Mouse (Mus musculus) gastrocnemius, adult 8-10 months (tissue): ENCODE results near the gene Gm904. TPM values are rescaled to one million over a fixed set of nuclear protein-coding genes. Genes with fewer than 3 reads are reported as not detected.
"Not testable (repeated sequence)": the region's sequence is repeated elsewhere in the genome, so short reads cannot be mapped to it uniquely, and the experiment has no call there.

Source experiments
- DNase-seq, 2 experiments: peaks; one replicate each; pipeline ENCODE4 v3.0.0; 2022; ENCODE audit warnings: low spot score in 2 of 2
- microRNA-seq: library from miRNA; unstranded; fragments of <30 nt; microRNA quantifications from one replicate; pipeline ENCODE4 v1.2.0, GENCODE M21; 2022
- total RNA-seq, 4 experiments: library from RNA; stranded (reverse); gene quantifications; 2 replicates each; pipeline ENCODE4 v1.2.4; 2022

The Gm904 gene
- not detected for total RNA-seq

DNA sequence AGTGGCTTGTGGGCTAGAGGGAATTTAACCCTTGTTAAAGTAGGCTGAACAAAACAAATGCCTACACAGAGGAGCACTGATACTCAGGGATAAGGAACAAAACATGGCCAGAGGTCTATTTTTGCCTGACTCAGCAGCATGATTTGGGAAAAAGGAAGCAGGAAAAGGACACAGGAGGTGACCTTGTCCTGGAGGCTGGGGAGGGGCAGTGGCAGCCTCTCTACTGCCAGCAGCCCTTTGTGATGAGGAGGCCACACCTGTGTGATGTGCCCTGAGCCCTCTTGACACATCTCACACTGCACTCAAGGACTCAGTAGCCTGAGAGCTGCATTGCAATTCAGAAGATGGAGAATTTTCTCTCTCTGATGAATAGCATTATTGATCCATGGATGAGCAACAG is at the start of gene Gm904:
Gm904 (plus strand) TSS at position 301 of the 400 bp plus-strand sequence.
- DNase-seq, result not testable (repeated sequence)

DNA sequence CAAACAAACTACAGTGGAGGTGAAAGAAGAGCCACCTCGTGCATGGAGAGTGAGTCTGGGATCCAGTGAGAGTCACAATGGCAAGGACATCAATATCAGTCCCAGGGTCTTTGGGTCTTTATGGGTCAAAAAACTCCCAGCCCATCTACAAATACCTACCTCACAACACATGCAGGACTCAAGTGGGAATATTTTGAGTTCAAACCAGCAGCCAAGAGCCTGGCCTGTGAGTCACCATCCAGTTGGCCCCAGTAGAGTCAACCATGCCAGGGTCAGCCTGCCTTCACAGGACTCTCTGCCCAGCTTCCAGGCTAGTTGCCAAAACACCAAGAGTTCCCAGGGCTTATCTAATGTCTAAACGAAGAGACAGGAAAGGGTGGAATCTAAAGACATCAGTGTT is 5.7 kb downstream of the Gm904 start:
- DNase-seq, result not testable (repeated sequence)

Small RNAs within 50 kb of the gene (microRNA-seq; reads per million reads assigned to microRNA genes)
- not detected for gene Gm23952
- gene Mir683-2, result not detected

Other genes starting within 250 kb of the Gm904 start
- 10 to 100 TPM in 1 of 4 experiments, 1 to 10 TPM in 3; 3.9 to 12.8 (median 6.0) TPM for gene Fbxw17, start 225.4 kb upstream of the Gm904 start, total RNA-seq
- gene Gm47429, start 199.3 kb upstream of the Gm904 start, total RNA-seq, result not detected
- gene Nutm2, start 175.9 kb upstream of the Gm904 start, total RNA-seq, result not detected
- not detected for gene Gm8765, start 55.1 kb downstream of the Gm904 start, total RNA-seq